Mouse (Mus musculus): ENCODE data around the gene Gper1. TPM values are rescaled to one million over a fixed set of nuclear protein-coding genes. Genes with fewer than 3 reads are reported as not detected.

Gene Gper1
- polyA plus RNA-seq (2015; fragmentation: Nextera tagmentation; extraction: Ambion mirVana): 7.6 and 7.9 TPM in 2 replicates

GRCm38 (mm10) chr5:139423026-139423865 lies at the start of gene Gper1:
Gene Gper1 (plus strand): TSS chr5:139423151.
- H3K4me2 ChIP-seq: peak within 1 kb of the TSS; percentile 42
- peak within 1 kb of the TSS; percentile 32 for H3K4me3 ChIP-seq
- H3K27ac ChIP-seq: peak within 1 kb of the TSS; percentile 60; the same call in 1 of the 2 replicates
- H3K4me1 ChIP-seq (replicated peaks): peaks cover 51% of the 10 kb centered on the region
- H3K9ac ChIP-seq: peak within 1 kb of the TSS; percentile 65
- H3K36me3 ChIP-seq: no peaks in the 10 kb centered on the region
- no peaks in the 10 kb centered on the region for H3K9me3 ChIP-seq
- no peak for ATAC-seq (ENCODE audit: low FRiP score)
- H3K27me3 ChIP-seq: no peaks in the 10 kb centered on the region
- 56% methylated on average over 21 of the region's 21 CpGs for WGBS

- Histone ChIP-seq H3K9ac (no peak overlapping the region), H3K4me2 (no peak overlapping the region), H3K4me3 (no peak overlapping the region), H3K27ac (no peak overlapping the region), H3K4me1 (replicated peaks) (peaks cover 43% of the 10 kb centered on the region), H3K27me3 (no peaks in the 10 kb centered on the region), H3K9me3 (no peaks in the 10 kb centered on the region), H3K36me3 (no peaks in the 10 kb centered on the region)
- no peak for ATAC-seq (ENCODE audit: low FRiP score)
- 74% methylated on average over 6 of the region's 6 CpGs for WGBS
Measured at GRCm38 (mm10) chr5:139373889-139374444, 49.0 kb upstream of the Gper1 start.

GRCm38 (mm10) chr5:139374841-139375240 lies 48.1 kb upstream of the Gper1 start:
- ATAC-seq (ENCODE audit: low FRiP score): no peak
- Histone ChIP-seq H3K36me3 (no peaks in the 10 kb centered on the region), H3K9ac (no peak overlapping the region), H3K27me3 (no peaks in the 10 kb centered on the region), H3K27ac (no peak overlapping the region), H3K4me1 (replicated peaks) (peaks cover 49% of the 10 kb centered on the region), H3K9me3 (no peaks in the 10 kb centered on the region), H3K4me2 (no peak overlapping the region), H3K4me3 (no peak overlapping the region)
- WGBS: 87% methylated on average over 2 of the region's 2 CpGs

GRCm38 (mm10) chr5:139377468-139378270 lies 45.3 kb upstream of the Gper1 start, which contains the start of gene Gpr146:
Gene Gpr146 (plus strand): TSS chr5:139377697.
- Histone ChIP-seq H3K9me3 (no peaks in the 10 kb centered on the region), H3K4me1 (replicated peaks) (peaks cover 49% of the 10 kb centered on the region), H3K27me3 (no peaks in the 10 kb centered on the region), H3K4me2 (no peak within 1 kb of the TSS), H3K27ac (peak within 1 kb of the TSS; percentile 55), H3K4me3 (no peak within 1 kb of the TSS), H3K36me3 (no peaks in the 10 kb centered on the region), H3K9ac (peak within 1 kb of the TSS; percentile 5; the same call in 1 of the 2 replicates)
- no peak for ATAC-seq (ENCODE audit: low FRiP score)
- 83% methylated on average over 18 of the region's 18 CpGs for WGBS

DNA sequence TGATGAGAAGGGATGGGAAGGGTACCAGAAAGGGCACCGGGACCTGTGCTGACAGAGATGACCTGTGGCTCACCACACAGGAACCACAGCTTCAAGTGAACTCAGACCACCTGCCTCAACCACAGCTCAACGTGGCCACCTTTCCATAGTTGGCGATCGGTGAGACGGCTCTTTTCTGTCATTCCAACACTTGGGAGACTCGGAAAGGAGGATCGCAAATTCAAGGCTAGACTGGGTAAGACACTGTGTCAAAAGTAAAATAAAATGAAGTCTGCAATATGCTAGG lies 44.7 kb upstream of the Gper1 start:
- Histone ChIP-seq H3K4me3 (no peak overlapping the region), H3K9me3 (no peaks in the 10 kb centered on the region), H3K4me1 (replicated peaks) (peaks cover 52% of the 10 kb centered on the region), H3K9ac (peak overlapping the region; percentile 5; the same call in 1 of the 2 replicates), H3K27ac (peak overlapping the region; percentile 27), H3K27me3 (no peaks in the 10 kb centered on the region), H3K4me2 (no peak overlapping the region), H3K36me3 (no peaks in the 10 kb centered on the region)
- 85% methylated on average over 7 of the region's 7 CpGs for WGBS
- ATAC-seq (ENCODE audit: low FRiP score): no peak

GRCm38 (mm10) chr5:139378986-139379629 lies 43.8 kb upstream of the Gper1 start:
- Histone ChIP-seq H3K4me1 (replicated peaks) (peaks cover 54% of the 10 kb centered on the region), H3K9ac (no peak overlapping the region), H3K4me3 (no peak overlapping the region), H3K27ac (peak overlapping the region; percentile 14; the same call in 1 of the 2 replicates), H3K9me3 (no peaks in the 10 kb centered on the region), H3K36me3 (no peaks in the 10 kb centered on the region), H3K4me2 (no peak overlapping the region), H3K27me3 (no peaks in the 10 kb centered on the region)
- peak; percentile 31; the same call in 1 of the 2 replicates for ATAC-seq (ENCODE audit: low FRiP score)
- 45% methylated on average over 21 of the region's 21 CpGs for WGBS

GRCm38 (mm10) chr5:139379771-139380384 lies 43.1 kb upstream of the Gper1 start:
- 25% methylated on average over 8 of the region's 8 CpGs for WGBS
- peak overlapping the region; percentile 62; the same call in 1 of the 2 replicates for H3K27ac ChIP-seq
- peak overlapping the region; percentile 87 for H3K4me2 ChIP-seq
- ATAC-seq (ENCODE audit: low FRiP score): peak; percentile 45
- H3K4me1 ChIP-seq (replicated peaks): peaks cover 54% of the 10 kb centered on the region
- peak overlapping the region; percentile 79 for H3K9ac ChIP-seq
- no peaks in the 10 kb centered on the region for H3K36me3 ChIP-seq
- H3K9me3 ChIP-seq: no peaks in the 10 kb centered on the region
- H3K4me3 ChIP-seq: peak overlapping the region; percentile 64
- H3K27me3 ChIP-seq: no peaks in the 10 kb centered on the region

DNA sequence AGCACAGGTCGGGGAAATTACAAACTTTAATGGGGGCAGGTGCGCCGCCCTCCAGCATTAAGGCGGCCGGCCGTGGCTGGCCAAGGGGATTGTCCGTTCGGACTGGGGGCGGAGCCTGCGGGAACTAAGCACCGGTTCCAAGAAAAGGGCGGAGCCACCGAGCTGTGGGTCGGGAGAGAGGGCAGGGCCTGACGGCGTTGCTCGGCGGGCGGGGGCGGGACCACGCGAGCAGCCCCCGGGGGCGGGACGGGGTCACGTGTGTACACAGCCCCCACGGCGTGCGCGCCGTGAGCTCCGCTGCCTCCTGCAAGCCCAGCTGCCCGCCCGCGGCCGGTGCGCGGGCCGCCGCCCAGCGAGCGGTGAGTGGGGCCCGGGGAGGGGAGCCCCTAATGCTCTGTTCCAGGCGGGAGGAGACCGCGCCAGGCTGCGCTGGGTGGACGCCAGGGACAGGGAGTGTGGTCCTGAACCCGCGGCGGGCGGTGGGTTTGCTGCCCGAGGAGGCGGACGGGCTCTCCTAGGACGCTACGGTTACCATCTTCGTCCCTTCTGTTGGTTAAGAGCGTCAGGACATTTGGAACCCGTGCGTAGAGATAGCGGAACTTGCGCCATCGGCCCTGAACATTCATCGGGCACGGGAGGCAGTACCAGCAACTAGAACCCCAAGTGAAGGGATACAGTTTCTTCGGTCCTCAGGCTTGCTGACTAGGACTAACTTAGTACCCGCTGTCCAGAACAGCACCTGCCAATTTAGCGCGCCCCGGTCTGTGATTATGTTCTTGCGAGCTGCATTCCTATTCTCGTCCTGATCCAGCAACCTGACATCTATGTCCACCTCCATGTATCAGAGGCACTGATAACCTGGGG lies 42.3 kb upstream of the Gper1 start:
- Histone ChIP-seq H3K9me3 (no peaks in the 10 kb centered on the region), H3K4me2 (peak overlapping the region; percentile 87), H3K4me3 (peak overlapping the region; percentile 64), H3K4me1 (replicated peaks) (peaks cover 54% of the 10 kb centered on the region), H3K27ac (peak overlapping the region; percentile 73), H3K36me3 (no peaks in the 10 kb centered on the region), H3K9ac (peak overlapping the region; percentile 79), H3K27me3 (no peaks in the 10 kb centered on the region)
- ATAC-seq (ENCODE audit: low FRiP score): peak; percentile 73
- WGBS: 3% methylated on average over 64 of the region's 73 CpGs

DNA sequence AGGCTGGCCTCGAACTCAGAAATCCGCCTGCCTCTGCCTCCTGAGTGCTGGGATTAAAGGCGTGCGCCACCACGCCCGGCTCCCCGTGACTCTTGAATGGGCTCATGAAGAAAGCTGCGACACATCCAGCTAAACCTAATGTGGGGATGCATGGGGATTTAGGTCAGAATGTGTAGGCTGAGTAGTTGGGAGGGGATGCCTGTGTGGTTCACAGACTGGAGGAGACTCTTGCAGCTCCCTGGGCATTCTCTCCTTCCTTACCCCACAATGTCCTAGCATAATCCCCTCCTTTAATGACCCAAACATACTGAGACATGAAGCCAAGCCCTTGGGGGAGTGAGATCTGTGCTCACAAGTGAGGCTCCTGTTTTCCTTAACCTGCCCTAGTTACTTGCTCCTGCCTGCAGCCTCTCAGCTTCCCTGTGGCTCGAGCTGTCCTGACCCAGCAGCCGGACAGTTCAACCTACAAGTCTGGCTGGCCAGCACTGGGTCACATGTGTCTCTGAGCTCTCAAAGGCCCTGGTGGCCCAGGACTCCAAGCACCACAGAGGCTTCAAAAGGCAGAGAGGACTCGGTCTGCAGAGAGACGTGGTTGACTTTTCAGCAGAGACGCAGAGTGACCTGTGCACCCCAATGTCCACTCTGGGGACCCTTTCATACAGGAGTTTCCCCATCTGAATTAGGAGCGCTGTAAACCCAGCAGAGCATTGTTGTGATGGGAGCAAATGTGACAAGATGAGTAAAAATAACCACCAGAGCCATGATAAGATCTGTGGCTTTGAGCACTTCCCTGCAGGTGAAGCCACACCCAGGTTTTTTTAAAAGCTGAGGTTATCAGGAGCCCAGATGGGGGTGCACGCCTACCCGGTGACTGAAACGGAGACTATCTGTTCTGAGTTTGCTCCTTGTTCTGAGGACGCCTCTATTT lies 41.1 kb upstream of the Gper1 start:
- Histone ChIP-seq H3K9me3 (no peaks in the 10 kb centered on the region), H3K4me1 (replicated peaks) (peaks cover 54% of the 10 kb centered on the region), H3K9ac (no peak overlapping the region), H3K36me3 (no peaks in the 10 kb centered on the region), H3K27ac (peak overlapping the region; percentile 67), H3K4me3 (no peak overlapping the region), H3K27me3 (no peaks in the 10 kb centered on the region), H3K4me2 (0 out of 2 replicates have a peak overlapping the region, but pooled peaks have one; percentile 10)
- WGBS: 83% methylated on average over 18 of the region's 18 CpGs
- ATAC-seq (ENCODE audit: low FRiP score): no peak

- Histone ChIP-seq H3K4me3 (no peak overlapping the region), H3K27me3 (no peaks in the 10 kb centered on the region), H3K36me3 (no peaks in the 10 kb centered on the region), H3K4me1 (replicated peaks) (peaks cover 57% of the 10 kb centered on the region), H3K9me3 (no peaks in the 10 kb centered on the region), H3K9ac (peak overlapping the region; percentile 24), H3K4me2 (no peak overlapping the region), H3K27ac (peak overlapping the region; percentile 67)
- 72% methylated on average over 8 of the region's 8 CpGs for WGBS
- ATAC-seq (ENCODE audit: low FRiP score): no peak
Measured at GRCm38 (mm10) chr5:139382760-139383159, 40.2 kb upstream of the Gper1 start.

Data from hindbrain, embryonic 13.5 days (tissue).